Mouse (Mus musculus): ENCODE data around the gene Ankrd49.

DNA sequence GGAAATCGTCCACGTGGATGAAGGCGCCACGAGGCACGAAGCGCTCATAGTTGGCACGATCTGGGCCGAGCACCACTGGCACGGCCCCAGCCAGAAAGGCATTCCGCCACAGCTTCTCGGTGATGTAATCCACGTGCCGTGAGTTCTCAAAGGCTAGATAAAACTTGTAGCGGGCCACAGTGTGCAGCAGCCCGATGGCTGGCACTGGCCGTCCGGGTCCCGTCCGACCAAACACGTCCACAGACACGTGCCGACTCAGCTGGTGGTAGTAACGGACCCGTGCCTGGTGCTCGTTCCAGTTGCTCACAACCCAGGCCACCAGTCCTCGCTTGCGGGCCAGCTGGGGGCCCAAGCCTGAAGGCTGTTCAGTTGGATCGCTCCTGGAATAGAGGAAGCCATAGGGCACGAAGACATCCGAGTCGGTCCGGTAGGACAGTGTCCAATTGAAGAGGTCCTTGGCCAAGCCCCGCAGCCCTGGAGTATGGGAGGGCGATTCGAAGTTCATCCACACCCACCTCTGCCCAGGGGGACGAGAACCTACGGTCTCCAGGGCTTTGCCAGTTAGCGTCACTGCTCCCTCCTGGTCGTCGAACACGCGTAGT, 33.7 kb downstream of the Ankrd49 start:
- TF ChIP-seq EP300 (IDR thresholded peaks at IDR 0.05; ENCODE audit: low read depth) (no peak), CTCF (IDR thresholded peaks at IDR 0.05; ENCODE audit: low read depth) (no peak)

Measured in liver, postnatal 0 days (tissue).